ENCODE assay signal across 9 mouse cellular contexts in the genomic region with DNA sequence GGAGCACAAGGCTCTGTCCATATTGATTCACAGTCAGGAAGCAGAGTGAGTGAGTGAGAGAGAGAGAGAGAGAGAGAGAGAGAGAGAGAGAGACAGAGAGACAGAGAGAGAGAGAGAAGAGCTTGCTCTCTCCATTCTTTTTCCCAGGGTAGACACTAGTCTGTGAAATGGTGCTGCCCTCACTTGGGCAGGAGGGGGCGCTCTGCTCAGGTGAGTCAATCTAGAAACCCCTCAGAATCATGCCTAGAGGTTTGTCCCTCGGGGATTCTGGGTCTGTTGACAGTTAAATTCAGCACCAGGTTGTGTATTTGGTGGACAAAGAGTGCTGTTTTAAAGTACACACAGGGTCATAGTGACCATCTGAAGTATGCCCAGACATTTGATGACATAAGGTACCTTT. TPM values are rescaled to one million over a fixed set of nuclear protein-coding genes. Genes with fewer than 3 reads are reported as not detected.
DNase-seq lines count a peak whose midpoint lies in the region; ATAC-seq and TF ChIP-seq lines count a peak whose summit lies in the region.
"Had no signal": no experiment of that assay in that cellular context is flagged by ENCODE, and none has a peak within 500 bp of the region (broad histone marks: within the 10 kb centered on the region; RNA-seq: fewer than 3 reads in every experiment).

No protein-coding gene starts in this region.

- no peaks in the 10 kb centered on the region for H3K9me3 ChIP-seq in hindbrain, postnatal 0 days (ENCODE audit: low read length)
- no peaks in the 10 kb centered on the region for H3K9me3 ChIP-seq in hindbrain, embryonic 10.5 days
- H3K9me3 ChIP-seq in stomach, postnatal 0 days (ENCODE audit: control insufficient read depth, low read length) = no peaks in the 10 kb centered on the region

- peak; percentile 33 for TF ChIP-seq CTCF in hindbrain, postnatal 0 days (IDR thresholded peaks at IDR 0.05; ENCODE audit: low read depth)
- 0 out of 2 replicates have a peak, but pooled peaks have one; percentile 14 for TF ChIP-seq CTCF in testis, adult 2 months (IDR thresholded peaks at IDR 0.05; ENCODE audit: control insufficient read depth, insufficient read depth, insufficient replicate concordance, low read depth, low read length)
- peak; percentile 45 for TF ChIP-seq CTCF in stomach, postnatal 0 days (IDR thresholded peaks at IDR 0.05; ENCODE audit: low read depth)

- 58% methylated on average over 2 of the region's 2 CpGs for WGBS in hindbrain, postnatal 0 days
- WGBS in hindbrain, embryonic 10.5 days = 61% methylated on average over 2 of the region's 2 CpGs
- WGBS in stomach, postnatal 0 days = 52% methylated on average over 2 of the region's 2 CpGs

- H3K27me3 ChIP-seq in hindbrain, postnatal 0 days (ENCODE audit: insufficient read depth, low read length) = no peaks in the 10 kb centered on the region
- H3K27me3 ChIP-seq in hindbrain, embryonic 10.5 days (ENCODE audit: insufficient read depth, poor library complexity, severe bottlenecking) = no peaks in the 10 kb centered on the region
- no peaks in the 10 kb centered on the region for H3K27me3 ChIP-seq in testis, adult 2 months (ENCODE audit: control insufficient read depth, insufficient read depth, low read length)
- H3K27me3 ChIP-seq in stomach, postnatal 0 days (ENCODE audit: control insufficient read depth, insufficient read depth, low read length) = no peaks in the 10 kb centered on the region

- no peak for TF ChIP-seq POLR2A in testis, adult 2 months (IDR thresholded peaks at IDR 0.05; ENCODE audit: control insufficient read depth, low read depth, low read length)

- no peak overlapping the region for H3K27ac ChIP-seq in hindbrain, postnatal 0 days
- H3K27ac ChIP-seq in hindbrain, embryonic 10.5 days = no peak overlapping the region
- no peak overlapping the region for H3K27ac ChIP-seq in testis, adult 2 months (ENCODE audit: control insufficient read depth, insufficient read depth, low read depth, low read length)
- H3K27ac ChIP-seq in stomach, postnatal 0 days (replicated peaks) = no peak overlapping the region
- H3K27ac ChIP-seq: macrophage had no signal

- no peak overlapping the region for H3K4me3 ChIP-seq in hindbrain, postnatal 0 days (ENCODE audit: low read length)
- no peak overlapping the region for H3K4me3 ChIP-seq in hindbrain, embryonic 10.5 days
- no peak overlapping the region for H3K4me3 ChIP-seq in testis, adult 2 months (ENCODE audit: control insufficient read depth, low read depth, low read length)
- no peak overlapping the region for H3K4me3 ChIP-seq in stomach, postnatal 0 days (ENCODE audit: low read depth, low read length)

- no peak for ATAC-seq in hindbrain, postnatal 0 days
- no peak for ATAC-seq in stomach, postnatal 0 days (ENCODE audit: low FRiP score, low TSS enrichment)

- no peak overlapping the region for H3K9ac ChIP-seq in hindbrain, postnatal 0 days (replicated peaks; ENCODE audit: low read length)
- H3K9ac ChIP-seq in stomach, postnatal 0 days (ENCODE audit: low read length) = no peak overlapping the region

- no peak overlapping the region for H3K4me2 ChIP-seq in hindbrain, postnatal 0 days (ENCODE audit: low read depth, low read length)
- no peak overlapping the region for H3K4me2 ChIP-seq in stomach, postnatal 0 days (replicated peaks; ENCODE audit: low read depth)

- H3K36me3 ChIP-seq in hindbrain, postnatal 0 days (ENCODE audit: insufficient read depth, low read length) = peaks cover 28% of the 10 kb centered on the region
- peaks cover 63% of the 10 kb centered on the region for H3K36me3 ChIP-seq in hindbrain, embryonic 10.5 days
- peaks cover 3% of the 10 kb centered on the region for H3K36me3 ChIP-seq in testis, adult 2 months (ENCODE audit: control insufficient read depth, insufficient read depth, low read length)
- peaks cover 9% of the 10 kb centered on the region for H3K36me3 ChIP-seq in stomach, postnatal 0 days (ENCODE audit: control insufficient read depth, insufficient read depth, low read length)

- no peak for TF ChIP-seq EP300 in stomach, postnatal 0 days (optimal IDR thresholded peaks at IDR 0.05)

- no peak for DNase-seq in hindbrain, postnatal 0 days (ENCODE audit: low spot score)
- DNase-seq in hindbrain, embryonic 10.5 days (ENCODE audit: low spot score) = no peak
- DNase-seq in testis, postnatal 10 days (ENCODE audit: low spot score) = no peak
- DNase-seq in c-Kit-positive CD71-positive TER-119-positive erythroid progenitor cells, embryonic 14.5 days (ENCODE audit: low spot score) = peak; percentile 22
- DNase-seq in stomach, postnatal 0 days (ENCODE audit: low spot score) = no peak
- DNase-seq in thymus, adult 18-20 months = no peak
- no peak for DNase-seq in MN1 (ENCODE audit: low spot score)

- no peaks in the 10 kb centered on the region for H3K4me1 ChIP-seq in hindbrain, postnatal 0 days (ENCODE audit: insufficient read depth, low read length)
- H3K4me1 ChIP-seq in hindbrain, embryonic 10.5 days (replicated peaks) = no peaks in the 10 kb centered on the region
- H3K4me1 ChIP-seq in testis, adult 2 months (ENCODE audit: control insufficient read depth, insufficient read depth, low read length) = no peaks in the 10 kb centered on the region
- no peaks in the 10 kb centered on the region for H3K4me1 ChIP-seq in stomach, postnatal 0 days (replicated peaks; ENCODE audit: control insufficient read depth, insufficient read depth)

RNA-seq across cellular contexts. Expression of a gene that starts 48.3 kb away (rescaled TPM):
- 0.47 and 0.97 TPM in 2 replicates for total RNA-seq in hindbrain, postnatal 0 days (2014; rRNA removed)
- 0.09 and 0.16 TPM in 2 replicates for polyA plus RNA-seq in hindbrain, postnatal 0 days (2015; fragmentation: Nextera tagmentation; extraction: Ambion mirVana)
- not detected in 2 replicates for polyA plus RNA-seq in hindbrain, embryonic 10.5 days (2016; fragmentation: Nextera tagmentation; extraction: Ambion mirVana)
- 0.14 and 1.0 TPM in 2 replicates for polyA plus RNA-seq in testis, adult 2 months (2012; rRNA removed)
- 0.21 and 0.42 TPM in 2 replicates for polyA plus RNA-seq in stomach, postnatal 0 days (2015; fragmentation: Nextera tagmentation; extraction: Ambion mirVana)
- polyA plus RNA-seq: macrophage had no signal
